Mouse (Mus musculus) retina, postnatal 7 days (tissue): ENCODE results near the gene Fbxo24.
"Not testable (repeated sequence)": the region's sequence is repeated elsewhere in the genome, so short reads cannot be mapped to it uniquely, and the experiment has no call there.

ENCODE experiments used
- DNase-seq: peaks from one replicate; pipeline ENCODE4 v3.0.0-alpha.2; 2012; ENCODE audit warnings: low read depth, low spot score

Fbxo24 gene

DNA sequence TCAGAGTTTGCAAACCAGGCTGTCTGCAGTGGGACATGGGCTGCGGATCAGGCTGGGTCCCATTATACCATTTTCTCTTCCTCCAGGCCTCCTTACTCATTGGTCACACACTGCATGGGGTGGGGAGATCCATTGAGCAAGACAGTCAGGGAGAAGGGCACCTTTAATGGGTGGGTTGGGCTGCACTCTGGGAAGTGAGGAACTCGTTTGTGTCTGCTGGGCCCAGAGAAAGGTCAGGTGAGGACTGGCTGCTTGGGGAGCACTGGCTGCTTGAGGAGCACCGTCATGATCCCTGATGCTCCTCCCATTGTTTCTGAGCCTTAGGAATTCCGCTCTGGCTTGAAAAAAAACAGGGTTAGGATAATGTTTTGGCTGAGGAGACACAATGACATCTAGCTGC, 14.1 kb upstream of the Fbxo24 start:
- no peak for DNase-seq

DNA sequence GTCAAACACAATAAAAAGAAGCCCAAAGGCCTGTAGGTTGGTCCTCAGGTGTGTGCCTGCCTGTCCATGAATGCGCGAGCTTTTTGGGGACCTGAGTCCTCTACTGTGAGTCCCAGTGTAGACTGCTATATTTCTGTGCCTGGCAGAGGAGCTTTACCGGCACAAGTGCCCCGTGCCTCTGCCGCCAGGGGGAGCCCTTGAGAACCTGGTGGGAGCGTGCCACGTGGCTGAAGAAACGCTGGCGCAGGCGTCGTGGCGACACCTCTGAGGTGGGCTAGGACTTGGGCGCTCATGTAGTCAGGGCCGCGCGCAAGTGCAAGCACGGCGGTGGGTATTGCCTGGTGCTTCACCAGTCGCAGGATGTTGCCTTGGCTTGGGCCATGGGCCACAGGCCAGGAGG, 12.3 kb upstream of the Fbxo24 start, which contains the start of gene Sap25:
TSS of gene Sap25 (plus strand) at position 281 of the 400 bp plus-strand sequence.
- DNase-seq, result no peak

DNA sequence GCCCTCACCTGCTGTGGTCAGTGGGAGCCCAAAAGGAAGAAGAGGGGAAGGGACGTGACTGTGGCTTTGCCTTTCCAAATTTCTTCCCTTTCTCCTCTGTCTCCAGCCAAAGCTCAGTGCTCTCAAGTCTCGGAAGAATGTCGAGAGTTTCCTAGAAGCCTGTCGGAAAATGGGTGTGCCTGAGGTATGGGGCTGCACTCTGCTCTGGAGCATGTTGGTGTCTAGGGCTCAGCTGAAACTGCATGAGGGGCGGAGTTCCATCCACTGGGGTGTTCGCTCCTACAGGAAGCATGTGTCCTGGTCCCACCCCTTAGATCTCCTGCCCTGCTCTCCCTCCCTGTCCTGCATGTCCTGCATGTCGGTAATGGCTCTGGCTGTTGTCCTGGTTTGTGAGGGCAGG, 10.7 kb upstream of the Fbxo24 start:
- DNase-seq, result no peak

DNA sequence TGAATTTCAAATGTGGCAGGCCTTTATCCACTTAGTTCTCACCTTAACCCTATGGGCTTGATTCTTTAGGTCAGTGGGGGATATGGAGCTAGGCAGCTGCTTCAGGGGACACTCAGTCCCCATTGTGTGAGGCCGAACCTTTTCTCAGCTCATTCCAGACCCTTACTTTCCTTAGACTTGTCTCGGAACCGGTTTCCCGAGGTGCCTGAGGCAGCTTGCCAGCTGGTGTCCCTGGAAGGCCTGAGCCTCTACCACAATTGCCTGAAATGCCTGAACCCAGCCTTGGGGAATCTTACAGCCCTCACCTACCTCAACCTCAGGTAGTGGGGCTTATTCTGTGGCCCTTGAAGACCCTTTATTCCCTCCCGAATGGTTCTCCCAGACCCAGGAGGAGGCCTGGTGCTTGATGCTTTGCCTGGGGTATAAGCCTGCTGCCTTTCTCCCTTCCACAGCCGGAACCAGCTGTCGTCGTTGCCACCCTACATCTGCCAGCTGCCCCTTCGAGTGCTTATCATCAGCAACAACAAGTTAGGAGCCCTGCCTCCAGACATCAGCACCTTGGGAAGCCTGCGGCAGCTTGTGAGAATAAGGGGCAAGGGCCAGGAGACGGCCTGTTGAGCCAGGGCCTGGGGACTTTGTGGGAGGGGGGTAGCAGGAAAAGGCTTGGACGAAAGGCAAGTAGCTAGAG, 4.7 kb upstream of the Fbxo24 start:
- no peak for DNase-seq

DNA sequence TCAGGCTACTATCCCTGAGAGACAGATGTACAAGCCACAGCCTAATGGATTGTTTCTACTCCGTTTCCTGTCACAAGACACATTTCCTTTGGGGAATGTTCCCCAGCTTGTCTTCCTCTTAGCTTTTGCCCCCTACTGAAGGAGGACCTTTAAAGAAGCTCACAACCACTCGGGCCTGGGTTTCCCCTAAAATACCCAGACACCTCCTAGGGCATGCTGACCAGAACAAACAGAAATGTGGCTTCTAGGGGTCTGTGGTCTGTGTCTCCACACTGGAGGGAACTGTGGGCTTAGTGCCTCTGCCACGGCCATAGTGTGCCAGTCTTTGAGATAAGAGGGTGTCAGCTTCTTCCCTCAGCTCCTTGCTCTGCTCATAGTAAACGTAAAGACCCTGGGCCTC, 2.8 kb upstream of the Fbxo24 start:
- no peak for DNase-seq

DNA sequence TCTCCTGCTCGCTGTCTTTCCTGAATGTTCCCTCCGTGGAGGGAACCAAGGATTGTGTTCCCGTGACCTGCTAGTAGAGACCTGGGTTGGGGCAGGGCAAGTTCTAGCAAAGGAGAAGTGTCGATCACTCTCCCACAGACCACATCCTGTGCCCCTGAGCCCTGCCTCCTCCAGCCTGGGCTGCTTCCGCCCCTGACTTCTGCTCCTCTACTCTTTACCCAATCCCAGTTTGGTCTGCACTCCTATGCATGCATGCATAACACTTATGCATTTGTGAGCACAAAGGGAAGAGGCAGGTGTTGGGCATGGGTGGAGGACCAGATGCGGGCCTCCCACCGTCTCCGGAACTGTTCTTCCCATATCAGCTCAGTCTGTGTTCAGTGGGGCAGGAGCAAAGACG, 2.4 kb upstream of the Fbxo24 start:
- no peak for DNase-seq

DNA sequence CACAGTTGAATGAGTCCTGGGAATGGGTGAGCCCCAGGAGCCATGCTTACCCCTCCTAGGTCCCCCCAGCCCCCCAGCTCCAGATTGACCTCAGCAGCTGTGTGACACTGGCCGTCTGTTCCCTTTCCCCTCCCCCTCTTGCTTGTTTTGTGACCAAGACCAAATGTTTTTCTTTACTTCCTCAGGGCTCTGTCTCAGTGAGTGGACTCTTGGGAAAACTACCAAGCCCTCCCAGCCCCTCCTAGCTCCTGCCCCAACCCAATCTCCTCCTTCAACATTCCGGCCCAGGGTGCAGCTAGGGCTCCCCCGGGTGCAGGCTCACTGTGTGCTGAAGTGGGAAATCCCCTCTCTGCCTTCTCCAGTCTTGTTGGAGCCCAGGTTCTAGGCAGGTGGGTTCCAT, 1.8 kb upstream of the Fbxo24 start:
- DNase-seq, result no peak

DNA sequence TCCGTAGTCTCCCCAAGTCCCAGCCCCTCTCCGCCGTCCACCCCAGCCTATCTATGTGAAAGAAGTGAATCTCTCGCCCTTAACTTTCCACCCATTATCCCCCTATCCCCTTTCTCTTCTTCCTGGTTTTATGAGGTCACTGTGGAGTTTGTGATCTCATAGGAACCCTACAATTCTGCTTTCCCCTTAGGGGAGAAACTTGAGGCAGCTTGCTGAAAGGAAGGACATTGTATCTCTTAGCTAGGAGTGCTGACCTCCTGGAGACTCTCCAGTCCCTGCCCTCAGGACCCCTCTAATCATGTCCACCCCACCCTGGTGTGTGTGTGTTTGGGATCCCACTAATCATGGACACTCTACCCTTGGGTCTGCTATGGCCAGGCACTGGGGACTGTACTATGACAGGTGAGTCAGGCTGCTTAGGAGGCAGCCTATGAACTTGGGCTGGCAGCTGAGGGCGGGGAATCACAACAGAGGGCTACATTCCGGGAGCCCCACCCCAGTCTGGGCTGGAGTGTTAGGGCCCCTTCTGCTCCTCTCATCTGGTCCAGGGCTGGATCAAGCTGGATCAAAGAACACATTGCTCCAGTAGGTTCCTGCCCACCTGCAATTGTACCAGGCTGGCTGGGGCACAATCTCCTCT, 1.2 kb upstream of the Fbxo24 start:
- no peak for DNase-seq

DNA sequence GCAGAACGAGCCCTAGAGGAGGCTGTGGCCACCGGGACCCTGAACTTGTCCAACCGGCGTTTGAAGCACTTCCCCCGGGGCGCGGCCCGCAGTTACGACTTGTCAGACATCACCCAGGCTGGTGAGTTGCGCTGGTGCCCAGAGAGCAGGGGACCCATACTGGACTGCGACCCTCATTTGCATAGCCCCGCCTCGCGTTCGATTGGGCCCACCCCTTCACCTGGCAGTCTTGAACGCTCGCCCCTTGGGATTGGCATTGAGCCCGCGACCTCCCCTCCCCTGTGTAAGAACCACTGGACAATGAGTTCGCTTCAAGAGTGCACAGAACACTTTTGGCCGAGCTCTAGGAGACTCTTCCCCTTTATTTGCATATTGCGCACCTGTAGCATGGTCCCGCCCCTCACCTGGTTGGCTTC, 512 bp upstream of the Fbxo24 start:
- DNase-seq, result no peak

DNA sequence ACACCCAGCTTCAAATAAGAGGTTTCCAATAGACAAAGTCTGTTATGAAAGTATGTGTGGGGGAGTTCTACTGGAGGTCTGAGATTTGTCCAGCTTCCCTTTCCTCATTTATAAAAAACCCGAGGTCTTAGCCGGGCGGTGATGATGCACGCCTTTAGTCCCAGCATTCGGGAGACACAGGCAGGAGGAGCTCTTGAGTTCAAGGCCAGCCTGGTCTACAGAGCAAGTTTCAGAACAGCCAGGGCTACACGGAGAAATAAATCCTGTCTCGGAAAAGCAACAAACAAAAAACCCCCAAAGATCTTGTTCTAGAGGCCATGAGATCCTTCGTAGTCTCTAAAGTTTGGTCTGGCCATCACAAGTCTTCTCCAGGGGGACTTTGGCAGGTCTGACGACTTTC, 811 bp downstream of the Fbxo24 start:
- DNase-seq, result no peak

DNA sequence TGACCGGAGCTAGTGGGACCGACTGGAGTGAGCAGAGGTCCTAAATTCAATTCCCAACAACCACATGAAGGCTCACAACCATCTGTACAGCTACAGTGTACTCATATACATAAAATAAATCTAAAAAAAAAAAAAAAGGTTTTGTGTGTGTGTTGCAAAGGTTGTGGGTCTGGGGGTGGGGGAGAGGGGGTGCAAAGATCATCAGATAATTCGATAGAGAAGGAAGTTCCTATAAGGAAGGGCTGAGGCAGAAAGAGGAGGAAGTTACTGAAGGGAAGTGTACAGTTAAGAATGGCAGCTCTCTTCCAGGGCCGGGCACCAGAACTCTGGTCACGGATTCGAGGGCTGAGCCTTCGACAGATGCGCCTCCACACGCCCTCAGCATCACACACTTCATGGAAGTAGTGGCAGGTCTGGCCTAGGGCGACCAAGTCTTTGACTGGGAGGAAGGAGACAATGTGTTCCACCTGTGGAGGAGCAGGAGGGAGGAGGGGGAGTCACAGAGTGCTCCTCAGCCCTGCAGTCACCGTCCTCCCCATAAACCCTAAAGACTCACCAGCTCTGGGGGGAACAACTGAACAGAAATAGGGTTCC, 4.8 kb downstream of the Fbxo24 start:
- no peak for DNase-seq

DNA sequence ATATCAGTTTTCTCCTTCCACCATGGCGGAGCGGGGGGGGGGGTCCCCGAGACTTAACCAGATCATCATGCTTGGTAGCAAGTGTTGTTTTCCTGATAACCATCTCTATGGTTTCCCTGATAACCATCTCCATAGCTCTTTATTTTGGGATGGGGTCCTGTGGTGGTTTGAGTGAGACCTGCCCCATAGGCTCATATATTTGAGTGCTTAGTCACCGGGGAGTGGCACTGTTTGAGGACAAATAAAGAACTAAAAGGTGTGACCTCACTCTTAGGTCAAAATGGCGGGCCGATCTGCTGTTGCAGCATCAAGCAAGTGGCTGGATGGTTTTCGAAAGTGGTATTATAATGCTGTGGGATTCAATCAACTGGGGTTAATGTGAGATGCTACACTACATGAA, 13.5 kb downstream of the Fbxo24 start:
- DNase-seq, result no peak

DNA sequence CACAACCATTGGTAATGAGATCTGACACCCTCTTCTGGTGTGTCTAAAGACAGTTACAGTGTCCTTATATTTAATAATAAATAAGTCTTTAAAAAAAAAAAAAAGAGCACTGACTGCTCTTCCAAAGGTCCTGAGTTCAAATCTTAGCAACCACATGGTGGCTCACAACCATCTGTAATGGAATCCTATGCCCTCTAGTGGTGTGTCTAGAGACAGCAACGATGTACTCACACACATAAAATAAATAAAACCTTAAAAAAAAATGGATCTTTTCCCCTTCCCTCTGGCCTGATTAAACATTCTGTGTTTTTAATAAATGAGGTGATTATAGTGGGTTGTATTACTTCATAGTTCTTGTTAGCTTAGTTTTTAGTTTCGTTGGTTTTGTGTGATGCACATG, 13.9 kb downstream of the Fbxo24 start:
- DNase-seq, result not testable (repeated sequence)

DNA sequence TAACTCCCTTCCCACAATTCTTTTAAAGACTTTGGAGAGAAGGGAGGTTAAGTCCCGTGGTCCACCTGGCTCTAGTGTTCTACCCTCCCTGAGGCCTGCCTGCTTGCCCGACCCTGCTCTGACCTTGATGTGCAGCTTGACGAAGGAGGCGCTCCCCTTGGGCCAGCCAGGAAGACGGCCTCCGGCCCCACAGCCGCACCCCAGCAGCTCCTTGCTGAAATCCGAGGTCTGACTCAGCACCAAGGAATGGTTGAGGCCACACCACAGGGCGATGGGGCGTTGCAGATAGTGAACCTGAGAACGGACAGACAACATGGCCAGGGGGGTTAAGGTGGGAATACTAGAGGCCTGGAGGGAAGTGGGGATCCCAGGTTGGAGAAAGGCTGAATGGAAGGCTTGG, 15.3 kb downstream of the Fbxo24 start, which contains the start of gene Pcolce:
TSS of gene Pcolce (minus strand) at position 235 of the 400 bp plus-strand sequence.
- no peak for DNase-seq

DNA sequence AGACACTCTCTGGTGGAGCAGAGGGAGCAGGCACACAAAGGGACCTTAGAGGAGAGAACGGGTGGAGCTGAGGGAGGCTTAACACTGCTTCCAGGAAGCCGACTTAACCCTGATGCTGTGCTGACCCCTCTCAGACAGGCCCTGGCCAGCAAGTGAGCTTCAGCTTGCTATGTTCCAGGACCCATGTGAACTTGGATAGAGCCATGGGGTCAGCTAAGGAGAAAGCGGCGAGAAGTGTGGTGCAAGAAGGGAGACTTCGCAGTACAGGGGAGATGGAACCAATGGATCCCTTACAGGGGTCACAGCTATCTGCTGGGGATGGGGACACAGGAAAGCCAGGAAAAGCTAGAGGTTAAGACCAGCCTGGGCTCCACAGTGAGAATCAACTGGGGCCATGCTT, 15.7 kb downstream of the Fbxo24 start:
- DNase-seq, result no peak

DNA sequence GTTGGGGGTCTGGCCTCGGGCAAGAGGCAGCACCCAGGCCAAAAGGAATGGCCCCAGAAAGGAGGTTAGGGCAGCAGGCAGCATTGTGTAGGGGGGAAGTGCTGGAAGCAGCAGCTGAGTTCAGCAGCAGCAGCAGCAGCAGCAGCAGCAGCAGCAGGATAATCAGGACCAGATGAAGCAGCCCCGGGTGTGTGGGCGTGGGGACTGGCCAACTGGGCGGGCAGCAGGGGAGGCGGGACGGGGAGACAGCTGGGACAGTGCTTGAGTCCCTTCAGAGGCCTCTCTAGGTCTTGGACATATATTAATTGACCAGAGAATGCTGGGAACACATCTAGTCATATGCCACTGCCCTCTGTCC, 17.6 kb downstream of the Fbxo24 start:
- DNase-seq, result no peak

DNA sequence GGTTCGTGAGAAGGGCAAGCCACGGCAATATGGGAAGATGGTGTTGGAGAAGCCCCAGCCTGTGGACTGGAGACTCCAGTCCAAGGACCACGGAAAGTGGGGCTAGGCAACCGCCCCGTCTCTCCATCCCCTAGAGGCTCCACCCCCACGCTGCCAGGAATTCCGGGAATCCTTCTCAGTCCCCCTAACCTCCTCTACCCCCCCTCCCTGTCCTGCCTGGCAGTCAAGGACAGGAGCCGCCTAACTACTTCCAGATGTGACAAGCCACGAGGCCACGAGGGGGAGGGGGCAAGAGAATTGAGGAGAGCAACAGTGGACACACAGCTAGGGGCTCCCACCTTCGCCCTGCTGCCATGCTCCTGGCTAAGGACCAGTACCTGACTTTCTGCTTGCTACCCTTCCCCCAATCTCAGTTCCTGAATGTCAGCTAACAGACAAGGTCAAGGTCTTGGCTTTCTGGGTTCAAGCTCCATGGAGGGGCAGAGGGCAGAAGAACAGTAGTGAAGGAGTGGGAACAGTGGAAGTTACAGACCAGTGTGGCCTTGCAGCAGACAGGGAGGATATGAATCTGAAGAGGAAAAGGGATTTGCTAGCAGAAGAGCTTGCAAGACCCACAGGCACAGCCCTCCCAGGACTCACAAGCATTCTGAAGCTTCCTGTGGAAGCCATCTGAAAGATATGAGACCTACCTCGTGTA, 18.1 kb downstream of the Fbxo24 start:
- no peak for DNase-seq

DNA sequence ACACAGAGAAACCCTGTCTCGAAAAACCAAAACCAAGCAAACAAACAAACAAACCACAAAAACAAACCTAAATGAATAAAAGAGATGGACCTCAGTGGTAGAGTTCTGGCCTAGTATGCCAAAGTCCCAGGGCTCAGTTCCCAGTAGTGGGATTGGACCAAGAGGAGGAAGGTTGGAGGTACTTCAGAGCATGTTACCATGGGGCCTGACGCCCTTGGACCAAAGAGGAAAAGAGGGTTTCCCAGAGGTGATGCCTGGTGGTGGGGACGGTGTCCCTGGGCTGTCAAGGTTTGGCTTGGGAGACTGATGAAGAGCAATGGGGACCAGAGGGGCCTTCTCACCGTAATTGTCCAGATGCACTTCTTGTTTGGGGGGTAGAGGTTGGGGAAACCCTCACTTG, 18.7 kb downstream of the Fbxo24 start:
- DNase-seq, result no peak

DNA sequence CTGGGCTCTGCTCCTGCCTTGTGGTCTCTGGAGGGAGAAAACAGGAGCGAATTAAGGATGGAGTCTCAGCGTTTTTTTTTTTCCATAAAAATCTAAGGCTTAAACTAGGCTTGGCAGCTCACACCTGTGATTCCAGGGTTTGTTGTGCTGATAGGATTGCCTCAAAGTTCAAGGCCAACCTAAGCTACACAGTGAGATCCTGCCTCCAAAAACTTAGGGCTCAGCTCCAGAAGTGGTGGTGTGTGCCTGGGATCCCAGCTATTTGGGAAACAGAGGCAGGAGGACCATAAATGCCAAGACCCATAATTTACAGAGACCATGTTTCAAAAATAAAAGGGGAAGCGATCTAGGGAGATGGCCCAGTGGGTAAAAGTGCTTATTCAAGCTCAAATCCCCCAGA, 19.5 kb downstream of the Fbxo24 start:
- DNase-seq, result no peak

DNA sequence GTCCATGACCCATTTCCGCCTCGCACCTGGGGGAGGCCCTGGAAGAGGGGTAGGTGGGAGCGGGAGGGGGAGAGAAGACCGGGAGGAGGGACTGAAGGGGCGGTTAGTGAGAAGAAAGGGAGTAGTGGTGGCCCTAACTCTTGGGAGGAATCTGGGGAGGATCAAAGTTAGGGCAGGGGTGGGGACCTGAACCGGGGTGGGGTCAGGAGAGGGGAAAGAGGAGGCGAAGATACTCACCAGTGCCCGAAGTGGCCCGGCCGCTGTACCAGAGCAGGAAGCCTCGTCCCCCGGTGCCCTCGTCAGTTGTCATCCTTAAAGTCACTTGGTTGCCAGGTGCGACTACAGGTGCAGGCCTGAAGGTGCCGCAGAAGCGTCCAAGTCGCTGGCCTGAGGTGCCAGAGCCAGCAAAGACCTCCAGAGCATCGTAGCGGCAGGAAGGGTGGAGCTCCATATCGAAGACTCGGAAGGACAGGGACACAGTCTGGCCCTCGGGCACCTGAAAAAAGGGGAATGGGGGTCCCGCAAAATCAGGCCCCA, 20.1 kb downstream of the Fbxo24 start:
- no peak for DNase-seq

DNA sequence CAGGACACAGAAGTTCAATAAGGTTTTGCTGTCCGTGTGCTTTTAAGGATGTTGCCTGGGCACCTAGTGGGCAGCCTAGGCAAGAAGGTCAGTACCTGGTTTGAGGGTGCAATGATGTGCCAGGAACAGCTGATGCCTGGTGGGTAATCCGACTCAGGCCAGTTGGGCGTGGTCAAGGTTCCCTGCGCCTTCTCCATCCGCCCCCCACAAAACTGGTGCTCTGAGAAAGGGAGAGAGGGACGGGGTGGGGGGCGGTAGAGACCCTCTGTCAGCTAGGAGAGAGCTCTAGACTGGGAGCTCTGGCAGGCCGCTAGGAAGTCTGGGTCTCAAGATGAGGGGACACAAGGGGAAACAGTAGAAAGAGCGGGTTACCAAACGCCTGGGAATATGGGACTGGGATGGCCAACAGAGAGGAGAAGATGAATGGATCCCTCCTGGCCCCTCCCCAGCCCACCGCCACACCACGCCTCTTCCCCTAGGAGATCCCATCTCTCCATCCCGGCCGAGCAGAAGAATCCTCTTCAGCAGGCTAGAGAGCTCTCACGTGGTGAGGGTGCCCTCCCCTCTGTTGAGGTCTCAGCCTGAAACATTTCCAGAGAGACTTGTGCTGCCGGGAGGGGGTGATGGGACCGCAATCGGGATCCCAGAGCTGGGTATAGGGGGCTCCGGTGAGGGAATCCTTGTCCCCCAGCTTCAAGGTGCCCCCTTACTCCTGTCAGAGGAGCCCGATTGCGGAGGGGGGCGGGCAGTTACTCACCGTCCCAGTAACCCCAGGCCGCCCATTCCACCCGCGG, 20.7 kb downstream of the Fbxo24 start:
- no peak for DNase-seq

DNA sequence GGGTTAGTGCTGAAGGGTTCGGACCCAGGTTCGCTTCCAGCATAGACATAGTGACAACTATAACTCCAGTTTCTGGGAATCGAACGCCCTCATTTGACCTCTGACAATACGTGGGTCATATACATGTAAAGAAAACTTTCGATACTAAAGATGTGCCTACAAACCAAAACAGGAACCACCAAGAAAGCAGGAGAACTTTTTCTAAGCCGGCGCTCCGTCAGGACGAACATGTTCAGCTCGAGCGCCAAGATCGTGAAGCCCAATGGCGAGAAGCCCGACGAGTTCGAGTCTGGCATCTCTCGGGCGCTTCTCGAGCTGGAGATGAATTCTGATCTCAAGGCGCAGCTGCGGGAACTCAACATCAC, 27.5 kb downstream of the Fbxo24 start:
- no peak for DNase-seq
